Mouse (Mus musculus) kidney, adult 10 weeks (tissue): ENCODE results near the gene Pax3. TPM values are rescaled to one million over a fixed set of nuclear protein-coding genes. Genes with fewer than 3 reads are reported as not detected.

Experiments used
- polyA plus RNA-seq: library from polyadenylated mRNA; stranded (reverse); fragments of 350-450 nt; fragmentation: Illumina TruSeq; extraction: RNeasy Lipid Tissue Mini Kit (QIAGEN cat#74804); gene quantifications from one replicate; pipeline ENCODE4 v1.2.3, GENCODE M21; 2014; ENCODE audit warnings: low read depth, low replicate concordance

Pax3 gene
- not detected for polyA plus RNA-seq

DNA sequence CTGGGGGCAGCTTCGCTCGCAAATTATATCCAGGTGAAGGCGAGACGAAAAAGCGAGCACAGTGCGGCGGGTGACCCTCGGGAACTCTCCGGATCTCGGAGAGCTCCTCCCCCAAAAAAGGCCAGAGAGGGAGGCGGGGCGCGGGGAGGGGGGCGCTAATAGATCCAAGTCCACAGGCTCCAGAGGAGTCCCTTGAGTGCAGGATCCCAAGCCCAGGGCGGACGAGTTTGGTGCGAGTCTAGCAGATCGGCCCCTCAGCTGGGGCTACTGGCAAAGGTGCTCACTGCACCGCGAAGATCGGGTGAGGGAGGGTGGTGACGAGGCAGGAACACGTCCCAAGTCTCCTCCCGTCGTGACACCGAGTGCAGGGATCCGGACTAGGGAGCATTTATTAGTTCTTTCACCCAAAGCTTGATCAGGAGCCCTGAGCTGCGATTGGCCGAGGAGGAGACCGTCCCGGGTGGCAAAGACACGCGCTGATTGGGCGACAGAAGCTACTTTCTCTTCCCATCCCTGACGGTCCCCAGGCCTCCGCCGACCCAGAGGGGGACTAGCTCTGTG lies at the start of gene Pax3:
TSS of gene Pax3 (minus strand) at position 384 of the 561 bp plus-strand sequence.

Other genes with a start within 250 kb of the Pax3 start
- 33.0 TPM for gene Sgpp2, start 113.2 kb upstream of the Pax3 start, polyA plus RNA-seq